Mouse (Mus musculus) central nervous system, embryonic 14 days (tissue): Measurements from ENCODE around the gene Edn2. TPM values are rescaled to one million over a fixed set of nuclear protein-coding genes. Genes with fewer than 3 reads are reported as not detected.

ENCODE experiments used
- polyA plus RNA-seq: library from polyadenylated mRNA; depleted of rRNA; stranded (reverse); fragments of >200 nt; gene quantifications from 2 replicates; pipeline ENCODE4 v1.2.3, GENCODE M21; 2012; rRNA removed

Gene Edn2
- 0.22 and 0.84 TPM in 2 replicates for polyA plus RNA-seq

DNA sequence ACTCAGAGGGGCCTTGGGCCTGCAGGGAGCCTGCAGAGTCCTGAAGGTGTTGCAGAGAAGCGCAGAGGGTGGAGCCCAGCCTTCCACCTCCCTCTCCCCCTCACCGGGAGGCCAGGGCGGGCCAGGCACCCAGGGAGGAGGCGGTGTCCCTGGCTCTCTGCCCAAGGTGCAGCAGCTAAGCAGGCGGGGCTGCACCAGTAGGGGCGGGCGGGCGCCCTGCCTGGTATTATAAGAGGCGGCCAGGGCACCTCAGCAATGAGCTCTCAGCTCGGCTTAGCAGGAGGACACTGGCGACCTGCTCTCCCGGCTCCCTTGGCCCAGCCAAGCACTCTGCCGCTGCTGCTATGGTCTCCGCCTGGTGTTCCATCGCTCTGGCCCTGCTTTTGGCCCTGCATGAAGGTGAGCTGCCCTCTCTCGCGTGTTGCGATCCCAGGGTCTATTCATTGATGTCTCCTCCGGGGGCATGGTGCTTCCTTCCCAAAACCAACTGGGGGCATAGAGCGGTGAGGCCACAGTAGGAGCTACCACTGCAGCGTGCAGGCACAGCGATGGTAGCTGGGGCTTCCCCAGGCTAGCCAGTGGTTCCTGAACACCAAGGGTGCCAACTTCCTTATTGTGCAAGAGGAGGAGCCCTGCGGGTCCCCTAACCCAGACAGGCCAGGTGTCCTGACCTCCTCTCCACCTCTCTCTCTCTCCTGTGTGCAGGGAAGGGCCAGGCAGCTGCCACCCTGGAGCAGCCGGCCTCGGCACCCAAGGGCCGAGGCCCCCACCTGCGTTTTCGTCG is at the start of gene Edn2:
Gene Edn2 (plus strand): TSS at position 41 of the 784 bp plus-strand sequence.

Other genes starting within 250 kb of the Edn2 start
- gene AL607142.1, start 96.2 kb upstream of the Edn2 start, polyA plus RNA-seq: not detected in 2 replicates
- 19.5 and 30.6 TPM in 2 replicates for gene Foxo6, start 126.1 kb downstream of the Edn2 start, polyA plus RNA-seq
- 95.3 and 105 TPM in 2 replicates for gene Scmh1, start 244.1 kb downstream of the Edn2 start, polyA plus RNA-seq